Mouse (Mus musculus) lung, adult 2 months (tissue): ENCODE measurements at regions not wholly inside any gene's neighbourhood (a gene's known extent, or its start where the extent isn't known, plus 50 kb on each side); places are given as distances from the start of the nearest gene placed in this dataset.

Experiments
- DNase-seq: peaks from one replicate; pipeline ENCODE4 v3.0.0; 2022
- H3K4me1 ChIP-seq: fragments of 200-500 bp; 2 replicates; pipeline ENCODE4 v1.6.1; 2011; ENCODE audit warnings: low read length; ENCODE audit not compliant: control insufficient read depth, insufficient read depth
- H3K4me3 ChIP-seq: fragments of 200-500 bp; replicated peaks from 2 replicates; pipeline ENCODE3; 2011; ENCODE audit warnings: low read depth, mild to moderate bottlenecking, control low read depth, low read length; ENCODE audit errors: extremely low read depth
- CTCF ChIP-seq: fragments of 200-500 bp; IDR thresholded peaks from 2 replicates; pipeline ENCODE4 v1.5.1; 2011; ENCODE audit warnings: mild to moderate bottlenecking, low read length, control low read depth; ENCODE audit not compliant: insufficient read depth
- POLR2A ChIP-seq: fragments of 200-500 bp; IDR thresholded peaks from 2 replicates; pipeline ENCODE4 v1.6.1; 2011; ENCODE audit warnings: low read depth, mild to moderate bottlenecking, control low read depth, low read length, borderline replicate concordance; ENCODE audit errors: extremely low read depth
- WGBS: fragments of 180-500 bp; shearing (Covaris S2); methylation state at CpG from one replicate; pipeline ENCODE4 v1.1.7; 2018; 5-methylcytosine and 5-hydroxymethylcytosine counted together

DNA sequence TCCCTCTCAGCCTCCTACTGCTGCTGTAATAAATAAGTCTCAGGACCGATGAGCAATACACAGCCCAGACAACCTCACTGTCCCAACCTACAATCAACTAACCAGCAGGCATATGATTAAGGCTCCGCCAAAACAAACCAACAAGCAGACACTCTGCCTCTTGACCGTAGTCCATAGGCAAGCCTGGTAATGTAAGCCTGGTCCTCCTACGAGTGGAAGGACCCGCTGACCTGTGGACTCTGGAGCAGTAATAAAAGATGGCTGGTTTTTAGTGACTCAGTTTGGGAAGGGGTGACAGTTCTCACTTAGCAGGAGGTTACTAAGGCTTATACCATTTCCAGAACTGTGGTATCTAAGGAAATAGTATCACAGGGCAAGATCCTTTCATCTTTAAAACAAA, 53.4 kb downstream of the Gm47996 start:
- Histone ChIP-seq H3K4me1 (no peaks in the 10 kb centered on the region), H3K4me3 (no peak overlapping the region)
- TF ChIP-seq POLR2A (no peak), CTCF (no peak)
- DNase-seq: no peak
- WGBS: 88% methylated on average over 5 of the region's 5 CpGs

DNA sequence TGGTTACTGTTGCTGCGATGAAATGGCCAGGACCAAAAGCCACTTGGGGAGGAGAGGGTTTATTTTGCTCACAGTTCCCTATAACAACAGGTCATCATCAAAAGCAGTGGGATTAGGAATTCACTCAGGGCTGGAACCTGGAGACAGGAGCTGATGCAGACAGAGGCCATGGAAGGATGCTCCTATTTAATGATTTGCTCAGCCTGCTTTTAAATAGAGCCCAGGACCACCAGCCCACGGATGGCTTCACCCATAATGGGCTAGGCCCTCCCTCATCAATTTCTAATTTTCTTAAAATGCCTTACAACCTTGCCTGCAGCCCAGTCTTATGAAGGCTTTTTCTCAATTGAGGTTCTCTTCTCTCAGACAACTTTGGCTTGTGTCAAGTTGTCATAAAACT, 53.9 kb downstream of the Gm47996 start:
- 81% methylated on average over 2 of the region's 2 CpGs for WGBS
- DNase-seq: no peak
- H3K4me3 ChIP-seq: no peak overlapping the region
- TF ChIP-seq POLR2A (no peak), CTCF (no peak)
- no peaks in the 10 kb centered on the region for H3K4me1 ChIP-seq

DNA sequence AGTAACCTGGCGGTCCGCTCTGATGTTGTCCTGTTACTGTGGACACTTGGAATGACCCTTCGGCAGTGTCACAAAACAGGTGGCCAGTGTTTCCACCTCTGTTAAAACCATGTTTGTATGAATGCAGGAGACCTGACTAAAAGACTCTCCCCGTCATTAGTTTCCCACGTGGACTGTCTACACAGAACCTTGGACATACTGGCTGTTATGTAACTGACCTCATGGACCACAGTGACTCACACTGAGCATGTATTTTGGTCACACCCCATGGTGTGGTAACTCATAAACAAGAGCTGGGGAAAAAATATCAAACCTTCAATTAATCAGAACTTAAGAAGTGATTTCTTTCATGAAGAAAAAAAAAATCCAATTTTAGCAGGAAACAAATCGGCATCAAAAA, 54.9 kb downstream of the Gm47996 start:
- Histone ChIP-seq H3K4me1 (no peaks in the 10 kb centered on the region), H3K4me3 (no peak overlapping the region)
- WGBS: 84% methylated on average over 6 of the region's 6 CpGs
- no peak for TF ChIP-seq POLR2A
- no peak for TF ChIP-seq CTCF
- no peak for DNase-seq

DNA sequence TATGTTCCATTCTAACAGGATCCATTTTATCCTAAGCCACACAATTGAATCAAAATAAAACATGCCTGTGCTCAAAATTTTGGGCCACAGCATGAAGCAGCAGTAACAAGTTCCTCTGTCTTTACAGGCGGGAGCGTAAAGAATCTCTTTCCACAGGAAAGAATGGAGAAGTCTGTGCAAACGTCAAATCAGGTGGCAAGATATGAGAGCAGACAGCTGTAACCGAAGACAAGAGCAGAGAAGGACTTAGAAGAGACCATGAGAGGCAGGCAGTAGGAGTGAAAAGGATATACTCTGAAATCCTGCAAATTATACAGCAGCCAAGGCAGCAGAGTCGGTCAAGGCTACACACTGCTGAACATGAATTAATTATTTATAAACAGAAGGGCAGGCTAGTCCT, 55.7 kb downstream of the Gm47996 start:
- 67% methylated on average over 5 of the region's 5 CpGs for WGBS

DNA sequence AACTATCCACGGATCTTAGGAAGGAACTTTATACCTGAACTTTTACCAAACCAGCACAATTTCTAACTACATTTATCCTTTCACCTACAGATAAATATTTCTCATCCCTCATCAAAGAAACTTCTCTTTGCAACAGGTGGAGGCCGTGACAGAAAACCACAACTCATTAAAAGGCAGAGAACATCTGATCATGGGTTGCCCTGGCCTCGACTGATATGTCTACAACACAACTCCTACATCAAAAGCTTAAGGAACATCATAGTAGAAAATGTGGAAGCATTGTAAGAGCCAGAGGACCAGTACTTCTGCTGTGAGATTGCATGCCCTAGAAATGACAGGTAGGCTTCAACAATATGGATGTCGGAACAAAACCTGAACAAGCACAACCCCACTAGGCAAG, 56.8 kb downstream of the Gm47996 start:
- Histone ChIP-seq H3K4me3 (no peak overlapping the region), H3K4me1 (peaks cover 5% of the 10 kb centered on the region; the same call in 1 of the 2 replicates)
- TF ChIP-seq POLR2A: no peak
- no peak for TF ChIP-seq CTCF
- no peak for DNase-seq
- 88% methylated on average over 4 of the region's 4 CpGs for WGBS

More for the DNA sequence above, 55.7 kb downstream of the Gm47996 start:
- Histone ChIP-seq H3K4me1 (peaks cover under 1% of the 10 kb centered on the region; the same call in 1 of the 2 replicates), H3K4me3 (no peak overlapping the region)
- TF ChIP-seq CTCF (no peak), POLR2A (no peak)
- no peak for DNase-seq

DNA sequence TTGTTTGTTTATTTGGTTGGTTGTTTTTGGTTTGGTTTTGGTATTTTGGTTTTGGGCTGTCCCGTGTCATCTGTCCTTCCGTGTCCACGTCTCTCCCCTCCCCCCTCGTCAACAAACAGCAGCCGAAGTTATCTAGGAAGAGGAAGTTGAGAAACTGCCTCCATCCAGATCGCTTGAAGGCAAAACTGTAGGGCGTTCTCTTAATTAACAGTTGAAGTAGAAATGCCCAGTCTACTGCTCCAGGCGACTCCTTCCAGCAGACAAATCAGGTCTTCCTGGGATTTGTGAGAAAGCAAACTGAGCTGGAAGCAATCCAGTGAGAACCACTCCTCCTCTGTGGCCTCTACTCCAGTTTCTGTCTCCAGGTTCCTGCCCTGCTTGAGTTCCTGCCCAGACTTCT, 60.8 kb downstream of the Gm47996 start:
- Histone ChIP-seq H3K4me1 (peaks cover 7% of the 10 kb centered on the region), H3K4me3 (no peak overlapping the region)
- TF ChIP-seq POLR2A (no peak), CTCF (no peak)
- WGBS: 18% methylated on average over 8 of the region's 8 CpGs
- DNase-seq: no peak

DNA sequence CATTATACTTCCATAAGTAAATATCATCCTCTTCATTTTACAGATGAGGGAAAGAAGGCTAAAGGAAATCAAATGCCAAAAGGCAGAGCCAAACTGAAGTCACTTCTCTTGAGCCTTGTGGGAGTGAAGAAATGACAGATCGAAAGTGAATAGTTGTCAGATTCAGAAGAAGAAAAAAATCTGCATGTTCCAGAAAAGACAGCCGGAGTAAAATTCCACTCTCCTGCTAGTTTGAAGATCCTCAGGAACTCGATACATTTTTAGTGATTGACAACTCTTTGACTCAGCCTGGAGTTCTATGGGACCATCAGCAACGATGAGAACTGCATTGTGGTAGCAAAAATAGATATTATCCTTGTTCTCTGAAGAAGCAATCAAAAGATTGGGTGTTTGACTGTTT, 64.4 kb downstream of the Gm47996 start:
- Histone ChIP-seq H3K4me1 (peaks cover 7% of the 10 kb centered on the region), H3K4me3 (no peak overlapping the region)
- WGBS: 79% methylated on average over 4 of the region's 4 CpGs
- DNase-seq: no peak
- TF ChIP-seq CTCF (no peak), POLR2A (no peak)

DNA sequence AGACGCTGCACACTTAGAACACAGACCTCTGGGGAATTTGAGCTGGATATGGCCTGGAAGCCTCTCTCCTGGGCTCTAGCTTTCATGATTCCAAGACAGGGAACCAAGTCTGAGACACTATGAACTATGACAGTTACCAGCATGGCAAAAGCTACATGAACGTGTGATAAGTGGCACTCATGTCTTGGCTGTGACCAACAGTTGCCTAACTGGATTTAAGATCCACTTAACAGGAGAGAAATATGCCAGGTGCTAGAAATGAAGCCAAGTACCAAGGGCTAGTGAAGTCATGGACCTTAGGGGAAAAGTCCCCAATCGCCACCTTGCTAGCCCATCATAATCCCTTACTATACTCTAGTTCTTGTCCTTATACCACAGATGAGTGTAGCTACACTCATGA, 65.7 kb downstream of the Gm47996 start:
- Histone ChIP-seq H3K4me3 (no peak overlapping the region), H3K4me1 (peaks cover 7% of the 10 kb centered on the region)
- 79% methylated on average over 3 of the region's 3 CpGs for WGBS
- DNase-seq: peak; percentile 26
- TF ChIP-seq POLR2A: no peak
- no peak for TF ChIP-seq CTCF

DNA sequence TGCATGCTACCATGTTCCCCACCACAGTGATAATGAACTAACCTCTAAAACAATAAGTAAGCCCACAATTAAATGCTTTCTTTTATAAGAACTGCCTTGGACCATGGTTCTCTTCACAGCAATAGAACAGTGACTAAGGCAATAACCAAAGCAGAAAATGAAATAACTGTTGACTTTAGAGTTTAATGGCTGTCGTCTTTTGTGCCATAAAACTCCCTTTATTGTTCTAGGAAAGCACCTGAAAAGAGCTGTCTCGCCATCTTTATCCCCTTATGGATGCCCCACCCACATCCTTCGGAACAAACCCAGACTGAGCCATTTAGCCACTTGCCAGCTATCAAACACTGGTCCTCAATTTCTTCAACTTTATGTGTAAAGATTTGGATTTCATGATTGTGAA, 64.3 kb upstream of the Ivns1abp start:
- Histone ChIP-seq H3K4me1 (peaks cover 3% of the 10 kb centered on the region; the same call in 1 of the 2 replicates), H3K4me3 (no peak overlapping the region)
- no peak for DNase-seq
- no peak for TF ChIP-seq POLR2A
- TF ChIP-seq CTCF: no peak
- 87% methylated on average over 3 of the region's 3 CpGs for WGBS

DNA sequence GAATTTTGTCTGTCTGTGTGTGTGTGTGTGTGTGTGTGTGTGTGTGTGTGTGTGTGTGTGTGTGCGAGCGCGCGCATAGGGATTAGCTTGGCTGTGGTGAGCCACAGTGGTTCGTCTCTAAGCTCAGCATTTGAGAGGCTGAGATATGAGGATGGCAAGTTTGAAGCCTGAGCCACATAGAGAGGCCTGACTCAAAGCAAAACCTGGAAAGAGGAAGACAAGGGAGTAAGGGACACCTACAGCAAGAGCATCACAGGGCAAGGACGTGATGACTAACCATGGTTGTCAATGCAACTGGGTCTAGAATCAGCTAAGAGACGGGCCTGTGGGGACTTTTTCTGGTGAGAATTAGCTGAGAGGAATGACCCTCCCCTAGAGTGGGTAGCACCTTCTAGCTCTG, 59.2 kb upstream of the Ivns1abp start:
- DNase-seq: no peak
- Histone ChIP-seq H3K4me3 (no peak overlapping the region), H3K4me1 (no peaks in the 10 kb centered on the region; the same call in 1 of the 2 replicates)
- TF ChIP-seq POLR2A (no peak), CTCF (no peak)
- 84% methylated on average over 7 of the region's 7 CpGs for WGBS

DNA sequence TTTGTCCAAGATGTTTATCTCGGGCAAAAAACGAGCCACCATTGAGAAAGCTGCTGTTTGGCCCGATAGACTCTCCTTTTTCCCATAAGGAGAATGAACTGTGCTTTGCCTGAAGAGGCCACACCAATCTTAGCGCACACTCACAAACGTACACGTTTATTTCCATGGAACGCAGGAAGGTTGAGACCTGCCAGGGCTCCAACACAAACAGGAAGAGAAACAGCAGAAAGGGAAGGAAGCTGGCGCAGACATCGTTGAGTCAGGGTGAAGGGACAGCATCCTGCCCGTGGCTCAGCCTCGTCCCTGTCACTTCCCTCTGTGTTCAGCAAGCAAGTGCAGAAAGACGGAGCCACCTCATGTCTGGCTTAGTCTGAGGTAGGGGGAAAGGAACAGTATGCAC, 56.8 kb upstream of the Ivns1abp start:
- Histone ChIP-seq H3K4me3 (no peak overlapping the region), H3K4me1 (no peaks in the 10 kb centered on the region; the same call in 1 of the 2 replicates)
- DNase-seq: peak; percentile 33
- peak; percentile 36; the same call in 1 of the 2 replicates for TF ChIP-seq POLR2A
- no peak for TF ChIP-seq CTCF
- WGBS: 28% methylated on average over 12 of the region's 12 CpGs
